Mouse (Mus musculus) liver, embryonic 15.5 days (tissue): Measurements from ENCODE around the gene Zg16. TPM values are rescaled to one million over a fixed set of nuclear protein-coding genes. Genes with fewer than 3 reads are reported as not detected.

Experiments
- ATAC-seq: fragments of 200-750 bp; cut with Nextera tagmentation; 2 replicates; pipeline ENCODE4 v1.8.0; 2017; ENCODE audit warnings: moderate number of reproducible peaks, mild to moderate bottlenecking, moderate library complexity; ENCODE audit not compliant: insufficient read depth
- H3K27ac ChIP-seq: fragments of 300-500 bp; sonication (generic); replicated peaks from 2 replicates; pipeline ENCODE4 v1.5.1; 2015; ENCODE audit warnings: mild to moderate bottlenecking, inconsistent platforms
- H3K27me3 ChIP-seq: fragments of 300-500 bp; sonication (generic); 2 replicates; pipeline ENCODE4 v1.6.1; 2015; ENCODE audit warnings: mild to moderate bottlenecking, inconsistent platforms
- H3K36me3 ChIP-seq: fragments of 300-500 bp; sonication (generic); replicated peaks from 2 replicates; pipeline ENCODE4 v1.6.1; 2015; ENCODE audit warnings: moderate library complexity, mild to moderate bottlenecking, inconsistent platforms
- H3K4me1 ChIP-seq: fragments of 300-500 bp; sonication (generic); replicated peaks from 2 replicates; pipeline ENCODE4 v1.6.1; 2015; ENCODE audit warnings: inconsistent platforms
- H3K4me2 ChIP-seq: fragments of 300-500 bp; sonication (generic); 2 replicates; pipeline ENCODE4 v1.6.1; 2015; ENCODE audit warnings: moderate library complexity, mild to moderate bottlenecking, inconsistent platforms
- H3K4me3 ChIP-seq: fragments of 300-500 bp; sonication (generic); replicated peaks from 2 replicates; pipeline ENCODE4 v1.5.1; 2015; ENCODE audit warnings: mild to moderate bottlenecking, inconsistent platforms
- H3K9ac ChIP-seq: fragments of 300-500 bp; sonication (generic); 2 replicates; pipeline ENCODE4 v1.6.1; 2015; ENCODE audit warnings: moderate library complexity, mild to moderate bottlenecking, inconsistent platforms
- H3K9me3 ChIP-seq: fragments of 300-500 bp; sonication (generic); replicated peaks from 2 replicates; pipeline ENCODE4 v1.6.1; 2016; ENCODE audit warnings: inconsistent platforms
- WGBS: fragments of 180-500 bp; shearing (Covaris S2); methylation state at CpG from one replicate; pipeline ENCODE4 v1.1.7; 2015; ENCODE audit warnings: mixed read lengths; ENCODE audit not compliant: insufficient replicate concordance; 5-methylcytosine and 5-hydroxymethylcytosine counted together
- polyA plus RNA-seq: library from polyadenylated mRNA; unstranded; fragments of >200 nt; fragmentation: Nextera tagmentation; extraction: Ambion mirVana; gene quantifications from 2 replicates; pipeline ENCODE4 v1.2.1, GENCODE M21; 2015

The Zg16 gene
- polyA plus RNA-seq, 1 experiment from 2014 or later, result 0.33 TPM

GRCm38 (mm10) chr7:127026161-127026600, 60.9 kb downstream of the Zg16 start:
- Histone ChIP-seq H3K4me3 (peak overlapping the region; percentile 98), H3K9me3 (no peaks in the 10 kb centered on the region), H3K4me2 (peak overlapping the region; percentile 98), H3K36me3 (peaks cover 74% of the 10 kb centered on the region), H3K27me3 (no peaks in the 10 kb centered on the region), H3K4me1 (peaks cover 77% of the 10 kb centered on the region), H3K27ac (peak overlapping the region; percentile 97), H3K9ac (peak overlapping the region; percentile 99)
- under 1% methylated on average over 46 of the region's 48 CpGs for WGBS
- peak; percentile 36 for ATAC-seq

GRCm38 (mm10) chr7:127025556-127026160, 61.5 kb downstream of the Zg16 start:
- H3K4me2 ChIP-seq, result peak overlapping the region; percentile 98
- no peaks in the 10 kb centered on the region for H3K27me3 ChIP-seq
- H3K36me3 ChIP-seq, result peaks cover 69% of the 10 kb centered on the region
- peak overlapping the region; percentile 99 for H3K9ac ChIP-seq
- under 1% methylated on average over 62 of the region's 65 CpGs for WGBS
- peaks cover 77% of the 10 kb centered on the region for H3K4me1 ChIP-seq
- ATAC-seq, result no peak
- H3K4me3 ChIP-seq, result peak overlapping the region; percentile 98
- no peaks in the 10 kb centered on the region for H3K9me3 ChIP-seq
- H3K27ac ChIP-seq, result peak overlapping the region; percentile 97

GRCm38 (mm10) chr7:127024755-127025555, 62.2 kb downstream of the Zg16 start:
- Histone ChIP-seq H3K4me3 (peak overlapping the region; percentile 98), H3K9ac (peak overlapping the region; percentile 99), H3K9me3 (no peaks in the 10 kb centered on the region), H3K36me3 (peaks cover 62% of the 10 kb centered on the region), H3K4me1 (peaks cover 73% of the 10 kb centered on the region), H3K4me2 (peak overlapping the region; percentile 98), H3K27ac (peak overlapping the region; percentile 97), H3K27me3 (no peaks in the 10 kb centered on the region)
- peak; percentile 16 for ATAC-seq
- under 1% methylated on average over 30 of the region's 30 CpGs for WGBS

- H3K4me1 ChIP-seq, result peaks cover 69% of the 10 kb centered on the region
Observed at GRCm38 (mm10) chr7:127023896-127024690, 63.0 kb downstream of the Zg16 start.

GRCm38 (mm10) chr7:127023272-127023691, 63.8 kb downstream of the Zg16 start:
- peaks cover 66% of the 10 kb centered on the region for H3K4me1 ChIP-seq
- no peak for ATAC-seq
- peak overlapping the region; percentile 99 for H3K9ac ChIP-seq
- 79% methylated on average over 13 of the region's 13 CpGs for WGBS
- H3K27me3 ChIP-seq, result no peaks in the 10 kb centered on the region
- no peaks in the 10 kb centered on the region for H3K9me3 ChIP-seq
- peak overlapping the region; percentile 97; the same call in 1 of the 2 replicates for H3K27ac ChIP-seq
- peak overlapping the region; percentile 98 for H3K4me3 ChIP-seq
- peak overlapping the region; percentile 98 for H3K4me2 ChIP-seq
- H3K36me3 ChIP-seq, result peaks cover 45% of the 10 kb centered on the region

More at GRCm38 (mm10) chr7:127023896-127024690, 63.0 kb downstream of the Zg16 start:
- no peak for ATAC-seq
- WGBS, result 17% methylated on average over 19 of the region's 19 CpGs
- Histone ChIP-seq H3K27ac (peak overlapping the region; percentile 97), H3K9ac (peak overlapping the region; percentile 99), H3K9me3 (no peaks in the 10 kb centered on the region), H3K27me3 (no peaks in the 10 kb centered on the region), H3K36me3 (peaks cover 53% of the 10 kb centered on the region), H3K4me3 (peak overlapping the region; percentile 98), H3K4me2 (peak overlapping the region; percentile 98)

GRCm38 (mm10) chr7:127022528-127023271, 64.4 kb downstream of the Zg16 start:
- Histone ChIP-seq H3K27me3 (no peaks in the 10 kb centered on the region), H3K9ac (peak overlapping the region; percentile 99; the same call in 1 of the 2 replicates), H3K9me3 (no peaks in the 10 kb centered on the region), H3K27ac (peak overlapping the region; percentile 55; the same call in 1 of the 2 replicates), H3K4me3 (peak overlapping the region; percentile 98), H3K4me1 (peaks cover 66% of the 10 kb centered on the region), H3K36me3 (peaks cover 39% of the 10 kb centered on the region), H3K4me2 (peak overlapping the region; percentile 98)
- ATAC-seq, result no peak
- 81% methylated on average over 7 of the region's 7 CpGs for WGBS

- ATAC-seq, result no peak
- H3K4me2 ChIP-seq, result peak overlapping the region; percentile 98
- peak overlapping the region; percentile 55; the same call in 1 of the 2 replicates for H3K27ac ChIP-seq
- peak overlapping the region; percentile 34; the same call in 1 of the 2 replicates for H3K9ac ChIP-seq
- WGBS, result 35% methylated on average over 5 of the region's 5 CpGs
- peaks cover 67% of the 10 kb centered on the region for H3K4me1 ChIP-seq
- H3K27me3 ChIP-seq, result no peaks in the 10 kb centered on the region
- H3K9me3 ChIP-seq, result no peaks in the 10 kb centered on the region
- peaks cover 36% of the 10 kb centered on the region for H3K36me3 ChIP-seq
- peak overlapping the region; percentile 98 for H3K4me3 ChIP-seq
Observed at GRCm38 (mm10) chr7:127021563-127022527, 65.3 kb downstream of the Zg16 start.

- H3K9ac ChIP-seq, result peak within 1 kb of the TSS; percentile 34
Observed at GRCm38 (mm10) chr7:127020901-127021562, 66.1 kb downstream of the Zg16 start, which contains the start of the genes Gm42742 and Prrt2. Gene Gm42742 (minus strand): TSS chr7:127021097. Gene Prrt2 (minus strand): TSS chr7:127021211.

GRCm38 (mm10) chr7:127020491-127020890, 66.6 kb downstream of the Zg16 start:
- WGBS, result 61% methylated on average over 5 of the region's 5 CpGs

More at GRCm38 (mm10) chr7:127020901-127021562, 66.1 kb downstream of the Zg16 start, which contains the start of the genes Gm42742 and Prrt2:
- ATAC-seq, result no peak
- Histone ChIP-seq H3K9me3 (no peaks in the 10 kb centered on the region), H3K4me1 (peaks cover 71% of the 10 kb centered on the region), H3K27me3 (no peaks in the 10 kb centered on the region), H3K4me2 (peak within 1 kb of the TSS; percentile 98), H3K4me3 (peak within 1 kb of the TSS; percentile 39), H3K36me3 (peaks cover 36% of the 10 kb centered on the region), H3K27ac (peak within 1 kb of the TSS; percentile 55)
- 3% methylated on average over 37 of the region's 37 CpGs for WGBS

More at GRCm38 (mm10) chr7:127020491-127020890, 66.6 kb downstream of the Zg16 start:
- Histone ChIP-seq H3K4me1 (peaks cover 74% of the 10 kb centered on the region), H3K27ac (no peak overlapping the region; the same call in 1 of the 2 replicates), H3K27me3 (no peaks in the 10 kb centered on the region), H3K9ac (peak overlapping the region; percentile 34; the same call in 1 of the 2 replicates), H3K9me3 (no peaks in the 10 kb centered on the region), H3K36me3 (peaks cover 38% of the 10 kb centered on the region), H3K4me3 (peak overlapping the region; percentile 39), H3K4me2 (peak overlapping the region; percentile 70)
- ATAC-seq, result no peak
